In the genomic region with DNA sequence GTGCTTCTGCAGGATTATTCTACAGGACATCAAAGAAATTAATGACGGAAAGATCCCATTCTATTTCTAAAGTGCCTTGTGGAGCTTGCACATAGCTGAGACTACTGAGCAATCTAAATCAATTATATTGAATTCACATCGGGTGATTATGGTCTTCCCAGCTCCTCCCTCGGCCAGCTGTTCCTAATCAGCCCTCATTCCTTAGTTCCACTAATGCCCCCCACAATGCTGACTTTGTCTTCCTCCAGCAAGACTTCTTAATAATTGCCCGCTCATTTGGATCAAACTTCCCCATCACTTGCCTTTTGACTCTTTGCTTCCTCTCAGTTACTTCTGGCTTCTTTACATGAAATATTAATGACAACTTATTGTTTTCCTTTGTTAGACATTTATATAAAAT, we compare ENCODE assay signal across 19 mouse cellular contexts.
DNase-seq lines count a peak whose midpoint lies in the region; ATAC-seq and TF ChIP-seq lines count a peak whose summit lies in the region.
"Had no signal": no experiment of that assay in that cellular context is flagged by ENCODE, and none has a peak within 500 bp of the region (broad histone marks: within the 10 kb centered on the region; RNA-seq: fewer than 3 reads in every experiment).

No protein-coding gene starts in this region.

- TF ChIP-seq CTCF in brain, embryonic 14.5 days (IDR thresholded peaks at IDR 0.05; ENCODE audit: borderline replicate concordance, extremely low read depth, insufficient read depth, insufficient read length) = no peak

- WGBS in embryonic facial prominence, embryonic 11.5 days = 17% methylated on average over 4 of the region's 4 CpGs
- 34% methylated on average over 4 of the region's 4 CpGs for WGBS in midbrain, embryonic 15.5 days

- DNase-seq in Muller cell, postnatal 12 days (ENCODE audit: inconsistent ontology term) = peak; percentile 11
- DNase-seq in brain, embryonic 14.5 days (ENCODE audit: low read depth) = peak; percentile 29
- DNase-seq in embryonic facial prominence, embryonic 11.5 days (ENCODE audit: low spot score) = peak; percentile 68
- DNase-seq in mesoderm, embryonic 11.5 days (ENCODE audit: low read depth, low spot score) = peak; percentile 11
- DNase-seq in thymus, postnatal 14 days = no peak
- no peak for DNase-seq in frontal cortex, postnatal 10 days (ENCODE audit: low spot score in 2 of 2)
- DNase-seq: adrenal gland, adult 8-10 months; cerebellum, adult 2 months; cerebellum, postnatal 10 days; gastrocnemius, postnatal 10 days; heart, adult 18-20 months; heart, postnatal 14 days; kidney, adult 2 months had no signal

- H3K4me2 ChIP-seq in embryonic facial prominence, embryonic 11.5 days (ENCODE audit: low read depth, low read length) = no peak overlapping the region
- H3K4me2 ChIP-seq in midbrain, embryonic 15.5 days = no peak overlapping the region
- H3K4me2 ChIP-seq: embryonic facial prominence, embryonic 12.5 days; forebrain, embryonic 12.5 days; hindbrain, embryonic 15.5 days had no signal

- H3K4me3 ChIP-seq in embryonic facial prominence, embryonic 11.5 days (ENCODE audit: low read depth, low read length) = no peak overlapping the region
- H3K4me3 ChIP-seq in midbrain, embryonic 15.5 days = no peak overlapping the region
- H3K4me3 ChIP-seq: embryonic facial prominence, embryonic 12.5 days; forebrain, embryonic 12.5 days; heart, embryonic 10.5 days; hindbrain, embryonic 15.5 days had no signal

- H3K9ac ChIP-seq in embryonic facial prominence, embryonic 11.5 days (replicated peaks; ENCODE audit: low read length) = no peak overlapping the region
- no peak overlapping the region for H3K9ac ChIP-seq in midbrain, embryonic 15.5 days
- H3K9ac ChIP-seq: embryonic facial prominence, embryonic 12.5 days; forebrain, embryonic 12.5 days; hindbrain, embryonic 15.5 days had no signal

- no peaks in the 10 kb centered on the region for H3K9me3 ChIP-seq in embryonic facial prominence, embryonic 11.5 days (replicated peaks; ENCODE audit: control insufficient read depth, low read length)
- H3K9me3 ChIP-seq in midbrain, embryonic 15.5 days = no peaks in the 10 kb centered on the region
- H3K9me3 ChIP-seq: embryonic facial prominence, embryonic 12.5 days; forebrain, embryonic 12.5 days; heart, embryonic 10.5 days; hindbrain, embryonic 15.5 days had no signal

- H3K27me3 ChIP-seq in embryonic facial prominence, embryonic 11.5 days (ENCODE audit: control insufficient read depth, insufficient read depth, low read length) = no peaks in the 10 kb centered on the region
- H3K27me3 ChIP-seq in midbrain, embryonic 15.5 days (replicated peaks) = no peaks in the 10 kb centered on the region
- H3K27me3 ChIP-seq: embryonic facial prominence, embryonic 12.5 days; forebrain, embryonic 12.5 days; hindbrain, embryonic 15.5 days had no signal

- ATAC-seq in embryonic facial prominence, embryonic 11.5 days (replicated peaks; ENCODE audit: insufficient number of reproducible peaks, low FRiP score, low TSS enrichment, low read depth) = no peak
- ATAC-seq in midbrain, embryonic 15.5 days (replicated peaks) = no peak
- ATAC-seq: intestine, embryonic 16.5 days had no signal

- no peaks in the 10 kb centered on the region for H3K4me1 ChIP-seq in embryonic facial prominence, embryonic 11.5 days (ENCODE audit: control insufficient read depth, insufficient read depth, low read length)
- H3K4me1 ChIP-seq in midbrain, embryonic 15.5 days = no peaks in the 10 kb centered on the region
- H3K4me1 ChIP-seq: embryonic facial prominence, embryonic 12.5 days; heart, embryonic 10.5 days; hindbrain, embryonic 15.5 days had no signal

- TF ChIP-seq POLR2A in brain, embryonic 14.5 days (IDR thresholded peaks at IDR 0.05; ENCODE audit: borderline replicate concordance, extremely low read depth, insufficient read depth, insufficient read length, poor library complexity, severe bottlenecking) = no peak

- no peak overlapping the region for H3K27ac ChIP-seq in embryonic facial prominence, embryonic 11.5 days (replicated peaks; ENCODE audit: low read depth, low read length)
- H3K27ac ChIP-seq in midbrain, embryonic 15.5 days = no peak overlapping the region
- H3K27ac ChIP-seq: embryonic facial prominence, embryonic 12.5 days; forebrain, embryonic 12.5 days; heart, embryonic 10.5 days; hindbrain, embryonic 15.5 days had no signal

- no peaks in the 10 kb centered on the region for H3K36me3 ChIP-seq in embryonic facial prominence, embryonic 11.5 days (replicated peaks; ENCODE audit: control insufficient read depth, insufficient read depth, low read depth, low read length)
- no peaks in the 10 kb centered on the region for H3K36me3 ChIP-seq in midbrain, embryonic 15.5 days (replicated peaks)
- H3K36me3 ChIP-seq: embryonic facial prominence, embryonic 12.5 days; forebrain, embryonic 12.5 days; heart, embryonic 10.5 days; hindbrain, embryonic 15.5 days had no signal

Comparison
In these comparisons a context has a peak if more than half of its experiments do, and no peak if none do; other contexts are left out.
1. DNase-seq: peak in Muller cell, postnatal 12 days (single experiment), brain, embryonic 14.5 days (single experiment), embryonic facial prominence, embryonic 11.5 days (single experiment) and mesoderm, embryonic 11.5 days (single experiment); none in thymus, postnatal 14 days (single experiment) and frontal cortex, postnatal 10 days (0 of 2).